Comparison of ENCODE assay signal across 8 mouse cellular contexts in the genomic region with DNA sequence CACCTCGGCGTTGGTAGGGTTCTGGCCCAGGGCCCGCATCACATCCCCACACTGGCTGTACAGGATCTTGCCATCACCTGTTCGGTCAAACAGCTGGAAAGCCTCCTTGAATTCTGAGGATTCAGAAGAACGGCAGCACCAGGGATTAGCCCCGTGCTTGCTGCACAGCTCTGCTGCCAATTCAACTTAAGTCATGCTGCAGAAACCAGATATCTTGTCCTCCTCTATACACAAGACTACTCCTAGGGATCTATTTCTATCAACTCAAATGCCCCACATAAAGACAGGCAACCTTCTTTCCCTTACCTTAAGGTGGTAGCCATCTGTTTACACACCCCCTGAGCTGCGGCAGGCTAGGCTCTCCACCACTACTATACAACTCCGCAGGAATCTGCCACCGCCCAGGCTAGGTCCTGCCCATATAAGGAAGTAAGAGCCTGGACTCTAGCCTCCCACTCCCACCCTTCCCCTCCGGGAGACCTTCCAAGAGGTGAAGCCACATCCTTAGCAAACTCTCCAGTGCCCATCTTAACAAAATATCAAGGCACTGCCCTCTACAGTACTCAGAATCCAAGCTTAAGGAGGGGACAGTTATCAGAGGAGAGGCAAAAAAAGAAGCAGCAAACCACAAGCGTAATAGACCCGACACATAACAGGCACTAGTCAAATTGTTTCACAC. TPM values are rescaled to one million over a fixed set of nuclear protein-coding genes. Genes with fewer than 3 reads are reported as not detected.
DNase-seq lines count a peak whose midpoint lies in the region; ATAC-seq lines count a peak whose summit lies in the region.

No protein-coding gene starts in this region.

- intact Hi-C loops in left cerebral cortex, postnatal 25 days (cut with DNase I) = no loop called here

- no peaks in the 10 kb centered on the region for H3K27me3 ChIP-seq in forebrain, embryonic 14.5 days (replicated peaks; ENCODE audit: control insufficient read depth, insufficient read depth, low read length)
- no peaks in the 10 kb centered on the region; the same call in 1 of the 2 replicates for H3K27me3 ChIP-seq in hindbrain, embryonic 11.5 days (ENCODE audit: control insufficient read depth, insufficient read depth, low read length)

- peak overlapping the region; percentile 72 for H3K4me3 ChIP-seq in forebrain, embryonic 14.5 days (ENCODE audit: low read depth, low read length)
- peak overlapping the region; percentile 76 for H3K4me3 ChIP-seq in hindbrain, embryonic 11.5 days (ENCODE audit: low read depth, low read length)

- H3K36me3 ChIP-seq in forebrain, embryonic 14.5 days (ENCODE audit: control insufficient read depth, insufficient read depth, low read length) = peaks cover 43% of the 10 kb centered on the region
- peaks cover 6% of the 10 kb centered on the region for H3K36me3 ChIP-seq in hindbrain, embryonic 11.5 days (ENCODE audit: control insufficient read depth, insufficient read depth, low read length)

- no peaks in the 10 kb centered on the region for H3K9me3 ChIP-seq in forebrain, embryonic 14.5 days (replicated peaks; ENCODE audit: control insufficient read depth, low read length)
- H3K9me3 ChIP-seq in hindbrain, embryonic 11.5 days (ENCODE audit: control insufficient read depth, low read length) = no peaks in the 10 kb centered on the region

- peak overlapping the region; percentile 75 for H3K4me2 ChIP-seq in forebrain, embryonic 14.5 days (ENCODE audit: low read length)
- peak overlapping the region; percentile 75 for H3K4me2 ChIP-seq in hindbrain, embryonic 11.5 days (replicated peaks; ENCODE audit: low read depth, low read length)

- DNase-seq in left cerebral cortex, adult 18-20 months (ENCODE audit: low spot score in 2 of 2) = peak; percentile 56 to 58
- no peak for DNase-seq in left cerebral cortex, adult 11 months (ENCODE audit: low spot score)
- peak; percentile 46 for DNase-seq in c-Kit-positive CD71-positive TER-119-positive erythroid progenitor cells, embryonic 14.5 days (ENCODE audit: low spot score)
- DNase-seq in forebrain, embryonic 14.5 days (ENCODE audit: low spot score) = peak; percentile 48
- DNase-seq in hindbrain, embryonic 11.5 days (ENCODE audit: low spot score) = peak; percentile 65
- peak; percentile 59 to 83 for DNase-seq in left cerebral cortex, postnatal 25 days (ENCODE audit: low spot score in 2 of 2)
- DNase-seq in spleen, postnatal 10 days (ENCODE audit: low spot score in 2 of 2) = peak; percentile 60 to 61

- H3K9ac ChIP-seq in forebrain, embryonic 14.5 days (ENCODE audit: low read length) = peak overlapping the region; percentile 83
- peak overlapping the region; percentile 74 for H3K9ac ChIP-seq in hindbrain, embryonic 11.5 days (ENCODE audit: low read depth, low read length)

- WGBS in forebrain, embryonic 14.5 days = 30% methylated on average over 12 of the region's 12 CpGs
- 31% methylated on average over 12 of the region's 12 CpGs for WGBS in hindbrain, embryonic 11.5 days

- ATAC-seq in forebrain, embryonic 14.5 days = 0 out of 2 replicates have a peak, but pooled peaks have one; percentile 8
- peak; percentile 23; the same call in 1 of the 2 replicates for ATAC-seq in hindbrain, embryonic 11.5 days (ENCODE audit: low FRiP score)
- peak; percentile 43 for ATAC-seq in megakaryocyte-erythroid progenitor cell, adult 5-6 weeks (replicated peaks; ENCODE audit: low FRiP score, low TSS enrichment, poor library complexity, severe bottlenecking)

- peaks cover 12% of the 10 kb centered on the region for H3K4me1 ChIP-seq in forebrain, embryonic 14.5 days (ENCODE audit: control insufficient read depth, insufficient read depth, low read length)
- peaks cover 11% of the 10 kb centered on the region for H3K4me1 ChIP-seq in hindbrain, embryonic 11.5 days (replicated peaks; ENCODE audit: control insufficient read depth, insufficient read depth, low read length)

- peak overlapping the region; percentile 92 for H3K27ac ChIP-seq in forebrain, embryonic 14.5 days (ENCODE audit: low read depth, low read length)
- peak overlapping the region; percentile 80 for H3K27ac ChIP-seq in hindbrain, embryonic 11.5 days (ENCODE audit: low read depth, low read length)

RNA-seq across cellular contexts. Expression of a gene that starts 1.2 kb away (rescaled TPM):
- 100 to 1,000 TPM; 576 to 616 TPM for total RNA-seq in left cerebral cortex, adult 18-20 months (2021)
- 732 and 818 TPM in 2 replicates for polyA plus RNA-seq in forebrain, embryonic 14.5 days (2014; fragmentation: Nextera tagmentation; extraction: Ambion mirVana)
- 742 and 751 TPM in 2 replicates for polyA plus RNA-seq in hindbrain, embryonic 11.5 days (2014; fragmentation: Nextera tagmentation; extraction: Ambion mirVana)
- 100 to 1,000 TPM; 616 to 641 TPM for total RNA-seq in left cerebral cortex, postnatal 25 days (2021)
- total RNA-seq in megakaryocyte-erythroid progenitor cell, adult 5-6 weeks (2014; fragmentation: Nextera tagmentation) = 655 and 828 TPM in 2 replicates
- total RNA-seq in megakaryocyte-erythroid progenitor cell, adult 5-6 weeks (2017) = 663 and 819 TPM in 2 replicates

RNA-seq across cellular contexts. Expression of a gene that starts 5.7 kb away (rescaled TPM):
- total RNA-seq in left cerebral cortex, adult 18-20 months (2021) = 10 to 100 TPM; 31.5 to 34.9 TPM
- 4.6 and 5.8 TPM in 2 replicates for polyA plus RNA-seq in forebrain, embryonic 14.5 days (2014; fragmentation: Nextera tagmentation; extraction: Ambion mirVana)
- 3.3 and 4.2 TPM in 2 replicates for polyA plus RNA-seq in hindbrain, embryonic 11.5 days (2014; fragmentation: Nextera tagmentation; extraction: Ambion mirVana)
- total RNA-seq in left cerebral cortex, postnatal 25 days (2021) = 10 to 100 TPM; 22.9 to 24.0 TPM
- total RNA-seq in megakaryocyte-erythroid progenitor cell, adult 5-6 weeks (2014; fragmentation: Nextera tagmentation) = 3.7 and 6.3 TPM in 2 replicates
- total RNA-seq in megakaryocyte-erythroid progenitor cell, adult 5-6 weeks (2017) = 0.56 TPM in 1 of 2 replicates, not detected in the other

RNA-seq across cellular contexts. Expression of a gene that starts 32.9 kb away (rescaled TPM):
- 10 to 100 TPM; 13.1 to 13.2 TPM for total RNA-seq in left cerebral cortex, adult 18-20 months (2021)
- 4.7 and 6.3 TPM in 2 replicates for polyA plus RNA-seq in forebrain, embryonic 14.5 days (2014; fragmentation: Nextera tagmentation; extraction: Ambion mirVana)
- polyA plus RNA-seq in hindbrain, embryonic 11.5 days (2014; fragmentation: Nextera tagmentation; extraction: Ambion mirVana) = 12.6 and 15.7 TPM in 2 replicates
- 1 to 10 TPM; 7.9 to 8.0 TPM for total RNA-seq in left cerebral cortex, postnatal 25 days (2021)
- 49.7 and 53.8 TPM in 2 replicates for total RNA-seq in megakaryocyte-erythroid progenitor cell, adult 5-6 weeks (2014; fragmentation: Nextera tagmentation)
- total RNA-seq in megakaryocyte-erythroid progenitor cell, adult 5-6 weeks (2017) = 59.2 and 66.2 TPM in 2 replicates

RNA-seq across cellular contexts. Expression of a gene that starts 33.7 kb away (rescaled TPM):
- 100 to 1,000 TPM; 265 to 267 TPM for total RNA-seq in left cerebral cortex, adult 18-20 months (2021)
- polyA plus RNA-seq in forebrain, embryonic 14.5 days (2014; fragmentation: Nextera tagmentation; extraction: Ambion mirVana) = 178 and 201 TPM in 2 replicates
- 126 and 170 TPM in 2 replicates for polyA plus RNA-seq in hindbrain, embryonic 11.5 days (2014; fragmentation: Nextera tagmentation; extraction: Ambion mirVana)
- total RNA-seq in left cerebral cortex, postnatal 25 days (2021) = 100 to 1,000 TPM; 228 to 232 TPM
- 98.5 and 119 TPM in 2 replicates for total RNA-seq in megakaryocyte-erythroid progenitor cell, adult 5-6 weeks (2014; fragmentation: Nextera tagmentation)
- total RNA-seq in megakaryocyte-erythroid progenitor cell, adult 5-6 weeks (2017) = 62.9 and 73.3 TPM in 2 replicates

RNA-seq across cellular contexts. Expression of a gene that starts 54.8 kb away (rescaled TPM):
- total RNA-seq in left cerebral cortex, adult 18-20 months (2021) = 10 to 100 TPM; 15.9 to 20.7 TPM
- polyA plus RNA-seq in forebrain, embryonic 14.5 days (2014; fragmentation: Nextera tagmentation; extraction: Ambion mirVana) = 16.2 and 18.2 TPM in 2 replicates
- polyA plus RNA-seq in hindbrain, embryonic 11.5 days (2014; fragmentation: Nextera tagmentation; extraction: Ambion mirVana) = 14.1 and 15.0 TPM in 2 replicates
- 10 to 100 TPM; 13.2 to 13.5 TPM for total RNA-seq in left cerebral cortex, postnatal 25 days (2021)
- total RNA-seq in megakaryocyte-erythroid progenitor cell, adult 5-6 weeks (2014; fragmentation: Nextera tagmentation) = 5.6 and 6.7 TPM in 2 replicates
- 8.3 and 10.2 TPM in 2 replicates for total RNA-seq in megakaryocyte-erythroid progenitor cell, adult 5-6 weeks (2017)
